Mouse (Mus musculus): Measurements from ENCODE around the gene Fam205a3. TPM values are rescaled to one million over a fixed set of nuclear protein-coding genes. Genes with fewer than 3 reads are reported as not detected.
"Not testable (repeated sequence)": the region's sequence is repeated elsewhere in the genome, so short reads cannot be mapped to it uniquely, and the experiment has no call there.

The Fam205a3 gene
- 0.10 TPM in 1 of 2 replicates, not detected in the other for total RNA-seq (2015)
- 0.07 TPM in 1 of 2 replicates, not detected in the other for total RNA-seq (2017)

DNA sequence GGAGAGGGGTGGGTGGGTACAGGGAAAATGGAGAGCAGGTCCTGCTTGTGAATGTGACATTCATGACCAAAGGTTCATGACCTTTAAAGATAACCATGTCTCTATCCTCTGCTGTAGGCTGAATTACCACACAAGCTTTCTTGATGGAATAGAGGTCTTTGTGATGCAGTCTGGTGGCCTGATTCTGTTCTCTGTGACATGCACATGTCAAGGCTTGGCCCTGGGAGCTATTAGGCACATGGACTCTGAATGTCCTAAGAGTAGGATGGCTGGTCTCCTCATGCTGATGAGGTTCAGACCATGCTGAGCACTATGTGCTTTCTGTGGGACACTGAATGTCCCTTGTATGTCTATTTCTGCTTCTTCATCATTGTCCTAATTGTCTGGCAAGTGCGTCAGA, at the start of gene Fam205a3:
Gene Fam205a3 (plus strand): TSS at position 301 of the 400 bp plus-strand sequence.
- not testable (repeated sequence) for ATAC-seq (replicated peaks; ENCODE audit: poor library complexity)

- not testable (repeated sequence) for ATAC-seq (replicated peaks; ENCODE audit: poor library complexity)
These were observed 24.2 kb upstream of the Fam205a3 start, which contains the start of gene Gm21953 for GRCm38 (mm10) chr4:42293967-42294366. TSS of gene Gm21953 (plus strand) at chr4:42294267.

Other genes starting within 250 kb of the Fam205a3 start
- gene Gm3893, start 227.1 kb upstream of the Fam205a3 start, total RNA-seq (2015) = not detected in 2 replicates
- gene Gm3893, start 227.1 kb upstream of the Fam205a3 start, total RNA-seq (2017) = not detected in 2 replicates
- gene Gm13304, start 203.5 kb upstream of the Fam205a3 start, total RNA-seq (2015) = not detected in 2 replicates
- gene Gm13304, start 203.5 kb upstream of the Fam205a3 start, total RNA-seq (2017) = not detected in 2 replicates
- gene Gm13306, start 164.9 kb upstream of the Fam205a3 start, total RNA-seq (2015) = not detected in 2 replicates
- not detected in 2 replicates for gene Gm13306, start 164.9 kb upstream of the Fam205a3 start, total RNA-seq (2017)
- 0.34 TPM in 1 of 2 replicates, not detected in the other for gene Gm13305, start 149.7 kb upstream of the Fam205a3 start, total RNA-seq (2015)
- not detected in 2 replicates for gene Gm13305, start 149.7 kb upstream of the Fam205a3 start, total RNA-seq (2017)
- gene Gm10600, start 77.7 kb upstream of the Fam205a3 start, total RNA-seq (2015) = not detected in 2 replicates
- not detected in 2 replicates for gene Gm10600, start 77.7 kb upstream of the Fam205a3 start, total RNA-seq (2017)
- gene Ccl21b, start 62.6 kb upstream of the Fam205a3 start, total RNA-seq (2015) = not detected in 2 replicates
- not detected in 2 replicates for gene Ccl21b, start 62.6 kb upstream of the Fam205a3 start, total RNA-seq (2017)
- gene Gm21953, start 24.1 kb upstream of the Fam205a3 start, total RNA-seq (2015) = not detected in 2 replicates
- 1.8 TPM in 1 of 2 replicates, not detected in the other for gene Gm21953, start 24.1 kb upstream of the Fam205a3 start, total RNA-seq (2017)
- gene Gm21586, start 121.0 kb downstream of the Fam205a3 start, total RNA-seq (2015) = not detected in 2 replicates
- gene Gm21586, start 121.0 kb downstream of the Fam205a3 start, total RNA-seq (2017) = 1.8 TPM in 1 of 2 replicates, not detected in the other
- 0.39 and 0.74 TPM in 2 replicates for gene Gm2163, start 148.4 kb downstream of the Fam205a3 start, total RNA-seq (2015)
- 0.08 and 0.10 TPM in 2 replicates for gene Gm2163, start 148.4 kb downstream of the Fam205a3 start, total RNA-seq (2017)
- 0.10 TPM in 1 of 2 replicates, not detected in the other for gene Fam205a2, start 209.8 kb downstream of the Fam205a3 start, total RNA-seq (2015)
- gene Fam205a2, start 209.8 kb downstream of the Fam205a3 start, total RNA-seq (2017) = 0.07 TPM in 1 of 2 replicates, not detected in the other